Mouse (Mus musculus) limb, embryonic 12.5 days (tissue): ENCODE measurements around the gene Nudt5. TPM values are rescaled to one million over a fixed set of nuclear protein-coding genes. Genes with fewer than 3 reads are reported as not detected.
"Not testable (repeated sequence)": the region's sequence is repeated elsewhere in the genome, so short reads cannot be mapped to it uniquely, and the experiment has no call there.

Experiments used
- ATAC-seq: fragments of 200-750 bp; cut with Nextera tagmentation; 2 replicates; pipeline ENCODE4 v1.8.0; 2017; ENCODE audit warnings: low read depth, moderate TSS enrichment; ENCODE audit not compliant: insufficient number of reproducible peaks, insufficient read depth, low FRiP score, low TSS enrichment
- H3K27ac ChIP-seq: fragments of 300-500 bp; sonication (generic); 2 replicates; pipeline ENCODE4 v1.5.1; 2016; ENCODE audit warnings: mild to moderate bottlenecking, moderate library complexity
- H3K27me3 ChIP-seq: fragments of 300-500 bp; sonication (generic); 2 replicates; pipeline ENCODE4 v1.6.1; 2016; ENCODE audit warnings: mild to moderate bottlenecking, moderate library complexity
- H3K36me3 ChIP-seq: fragments of 300-500 bp; sonication (generic); 2 replicates; pipeline ENCODE4 v1.6.1; 2016; ENCODE audit warnings: mild to moderate bottlenecking, moderate library complexity
- H3K4me1 ChIP-seq: fragments of 300-500 bp; sonication (generic); replicated peaks from 2 replicates; pipeline ENCODE4 v1.6.1; 2016
- H3K4me2 ChIP-seq: fragments of 300-500 bp; sonication (generic); 2 replicates; pipeline ENCODE4 v1.6.1; 2016; ENCODE audit warnings: mild to moderate bottlenecking, moderate library complexity
- H3K4me3 ChIP-seq: fragments of 300-500 bp; sonication (generic); replicated peaks from 2 replicates; pipeline ENCODE4 v1.5.1; 2016; ENCODE audit warnings: mild to moderate bottlenecking
- H3K9ac ChIP-seq: fragments of 300-500 bp; sonication (generic); replicated peaks from 2 replicates; pipeline ENCODE4 v1.6.1; 2016; ENCODE audit warnings: mild to moderate bottlenecking, moderate library complexity
- H3K9me3 ChIP-seq: fragments of 300-500 bp; sonication (generic); 2 replicates; pipeline ENCODE4 v1.6.1; 2016; ENCODE audit warnings: mild to moderate bottlenecking, moderate library complexity
- WGBS: fragments of 180-500 bp; shearing (Covaris S2); methylation state at CpG from one replicate; pipeline ENCODE4 v1.1.7; 2016; 5-methylcytosine and 5-hydroxymethylcytosine counted together
- polyA plus RNA-seq: library from polyadenylated mRNA; unstranded; fragments of >200 nt; fragmentation: Nextera tagmentation; extraction: Ambion mirVana; gene quantifications from 2 replicates; pipeline ENCODE4 v1.2.1, GENCODE M21; 2016

Gene Nudt5
- polyA plus RNA-seq = 91.8 and 93.2 TPM in 2 replicates

GRCm38 (mm10) chr2:5844873-5845631 is at the start of gene Nudt5, which contains the start of gene Cdc123:
TSS of gene Nudt5 (plus strand) at chr2:5845019.
TSS of gene Cdc123 (minus strand) at chr2:5845164.
- under 1% methylated on average over 53 of the region's 53 CpGs for WGBS
- peak within 1 kb of the TSS; percentile 93 for H3K27ac ChIP-seq
- H3K9ac ChIP-seq = peak within 1 kb of the TSS; percentile 81
- H3K9me3 ChIP-seq = peaks cover 2% of the 10 kb centered on the region; the same call in 1 of the 2 replicates
- H3K4me3 ChIP-seq = peak within 1 kb of the TSS; percentile 73
- peak within 1 kb of the TSS; percentile 61 for H3K4me2 ChIP-seq
- ATAC-seq = peak; percentile 95
- H3K27me3 ChIP-seq = no peaks in the 10 kb centered on the region
- peaks cover 37% of the 10 kb centered on the region for H3K36me3 ChIP-seq
- peaks cover 13% of the 10 kb centered on the region for H3K4me1 ChIP-seq

- no peak overlapping the region for H3K4me2 ChIP-seq
- ATAC-seq = no peak
- H3K4me1 ChIP-seq = no peaks in the 10 kb centered on the region
- H3K9me3 ChIP-seq = no peaks in the 10 kb centered on the region
- WGBS = 95% methylated on average over 11 of the region's 11 CpGs
- H3K9ac ChIP-seq = no peak overlapping the region
- H3K27ac ChIP-seq = no peak overlapping the region
- H3K36me3 ChIP-seq = peaks cover 94% of the 10 kb centered on the region
- no peaks in the 10 kb centered on the region for H3K27me3 ChIP-seq
- H3K4me3 ChIP-seq = no peak overlapping the region
Observed at GRCm38 (mm10) chr2:5797816-5798672, 46.8 kb upstream of the Nudt5 start.

- peaks cover 88% of the 10 kb centered on the region for H3K36me3 ChIP-seq
Observed at GRCm38 (mm10) chr2:5801182-5801640, 43.6 kb upstream of the Nudt5 start.

GRCm38 (mm10) chr2:5801927-5802590 is 42.8 kb upstream of the Nudt5 start:
- Histone ChIP-seq H3K36me3 (peaks cover 82% of the 10 kb centered on the region), H3K9me3 (no peaks in the 10 kb centered on the region), H3K9ac (no peak overlapping the region), H3K27me3 (no peaks in the 10 kb centered on the region), H3K27ac (no peak overlapping the region), H3K4me3 (no peak overlapping the region), H3K4me1 (no peaks in the 10 kb centered on the region), H3K4me2 (no peak overlapping the region)
- 92% methylated on average over 10 of the region's 10 CpGs for WGBS
- ATAC-seq = no peak

More at GRCm38 (mm10) chr2:5801182-5801640, 43.6 kb upstream of the Nudt5 start:
- H3K27me3 ChIP-seq = no peaks in the 10 kb centered on the region
- H3K4me2 ChIP-seq = no peak overlapping the region
- no peak overlapping the region for H3K27ac ChIP-seq
- ATAC-seq = no peak
- no peaks in the 10 kb centered on the region for H3K4me1 ChIP-seq
- no peaks in the 10 kb centered on the region for H3K9me3 ChIP-seq
- H3K4me3 ChIP-seq = no peak overlapping the region
- WGBS = 87% methylated on average over 9 of the region's 9 CpGs
- H3K9ac ChIP-seq = no peak overlapping the region

GRCm38 (mm10) chr2:5804440-5805045 is 40.3 kb upstream of the Nudt5 start:
- no peak for ATAC-seq
- no peaks in the 10 kb centered on the region for H3K4me1 ChIP-seq
- H3K4me2 ChIP-seq = no peak overlapping the region
- H3K4me3 ChIP-seq = no peak overlapping the region
- H3K9me3 ChIP-seq = no peaks in the 10 kb centered on the region
- H3K36me3 ChIP-seq = peaks cover 72% of the 10 kb centered on the region
- H3K9ac ChIP-seq = no peak overlapping the region
- no peak overlapping the region for H3K27ac ChIP-seq
- no peaks in the 10 kb centered on the region for H3K27me3 ChIP-seq
- 91% methylated on average over 6 of the region's 6 CpGs for WGBS

- H3K4me3 ChIP-seq = no peak overlapping the region
- no peak overlapping the region for H3K4me2 ChIP-seq
- no peak for ATAC-seq
- no peak overlapping the region for H3K27ac ChIP-seq
- H3K36me3 ChIP-seq = peaks cover 73% of the 10 kb centered on the region
- no peaks in the 10 kb centered on the region for H3K27me3 ChIP-seq
- 93% methylated on average over 7 of the region's 7 CpGs for WGBS
- H3K9ac ChIP-seq = no peak overlapping the region
- H3K9me3 ChIP-seq = no peaks in the 10 kb centered on the region
- H3K4me1 ChIP-seq = no peaks in the 10 kb centered on the region
Observed at GRCm38 (mm10) chr2:5805228-5805627, 39.6 kb upstream of the Nudt5 start.

- WGBS = 86% methylated on average over 3 of the region's 3 CpGs
Observed at GRCm38 (mm10) chr2:5806201-5806600, 38.6 kb upstream of the Nudt5 start.

GRCm38 (mm10) chr2:5810036-5810718 is 34.6 kb upstream of the Nudt5 start:
- H3K4me3 ChIP-seq = no peak overlapping the region
- no peaks in the 10 kb centered on the region for H3K27me3 ChIP-seq
- H3K27ac ChIP-seq = no peak overlapping the region
- peaks cover 68% of the 10 kb centered on the region for H3K36me3 ChIP-seq
- no peak overlapping the region for H3K4me2 ChIP-seq
- ATAC-seq = no peak
- no peak overlapping the region for H3K9ac ChIP-seq
- H3K9me3 ChIP-seq = no peaks in the 10 kb centered on the region
- WGBS = 94% methylated on average over 5 of the region's 5 CpGs
- H3K4me1 ChIP-seq = no peaks in the 10 kb centered on the region

More at GRCm38 (mm10) chr2:5806201-5806600, 38.6 kb upstream of the Nudt5 start:
- peaks cover 73% of the 10 kb centered on the region for H3K36me3 ChIP-seq
- not testable (repeated sequence) for H3K27me3 ChIP-seq, H3K4me1 ChIP-seq, H3K9me3 ChIP-seq, H3K27ac ChIP-seq, H3K4me3 ChIP-seq, H3K9ac ChIP-seq, H3K4me2 ChIP-seq, ATAC-seq

- ATAC-seq = no peak
- H3K4me3 ChIP-seq = no peak overlapping the region
- no peak overlapping the region for H3K4me2 ChIP-seq
- no peak overlapping the region for H3K9ac ChIP-seq
- H3K36me3 ChIP-seq = peaks cover 69% of the 10 kb centered on the region
- no peaks in the 10 kb centered on the region for H3K9me3 ChIP-seq
- no peaks in the 10 kb centered on the region for H3K4me1 ChIP-seq
- no peak overlapping the region for H3K27ac ChIP-seq
- WGBS = 94% methylated on average over 5 of the region's 5 CpGs
- H3K27me3 ChIP-seq = no peaks in the 10 kb centered on the region
Observed at GRCm38 (mm10) chr2:5811235-5811782, 33.5 kb upstream of the Nudt5 start.

- Histone ChIP-seq H3K9me3 (no peaks in the 10 kb centered on the region), H3K9ac (no peak overlapping the region), H3K27me3 (no peaks in the 10 kb centered on the region), H3K4me3 (no peak overlapping the region), H3K4me1 (no peaks in the 10 kb centered on the region), H3K4me2 (no peak overlapping the region), H3K36me3 (peaks cover 84% of the 10 kb centered on the region), H3K27ac (no peak overlapping the region)
- ATAC-seq = no peak
- 84% methylated on average over 10 of the region's 10 CpGs for WGBS
Observed at GRCm38 (mm10) chr2:5821264-5821663, 23.6 kb upstream of the Nudt5 start.
